Mouse (Mus musculus): ENCODE measurements around the gene Hoxd13.

The Hoxd13 gene

GRCm38 (mm10) chr2:74709465-74710419, 41.6 kb downstream of the Hoxd13 start:
- DNase-seq: no peak

- DNase-seq: no peak
Measured at GRCm38 (mm10) chr2:74710929-74711543, 42.9 kb downstream of the Hoxd13 start.

- no peak for DNase-seq
Measured at GRCm38 (mm10) chr2:74711721-74712621, 43.9 kb downstream of the Hoxd13 start, which contains the start of the genes Hoxd3 and Hoxd4. Hoxd3 (plus strand) TSS chr2:74711927. Hoxd4 (plus strand) TSS chr2:74711929.

GRCm38 (mm10) chr2:74713239-74714150, 45.4 kb downstream of the Hoxd13 start:
- no peak for DNase-seq

GRCm38 (mm10) chr2:74714156-74714789, 46.2 kb downstream of the Hoxd13 start:
- DNase-seq: no peak

GRCm38 (mm10) chr2:74714881-74715280, 46.8 kb downstream of the Hoxd13 start:
- no peak for DNase-seq

- DNase-seq: peak; percentile 94
Measured at GRCm38 (mm10) chr2:74715504-74716241, 47.6 kb downstream of the Hoxd13 start.

GRCm38 (mm10) chr2:74720384-74720783, 52.3 kb downstream of the Hoxd13 start:
- no peak for DNase-seq

- DNase-seq: no peak
Measured at GRCm38 (mm10) chr2:74720955-74721491, 52.9 kb downstream of the Hoxd13 start.
